Mouse (Mus musculus): Measurements from ENCODE around the gene A930033H14Rik. TPM values are rescaled to one million over a fixed set of nuclear protein-coding genes. Genes with fewer than 3 reads are reported as not detected.

The A930033H14Rik gene
- polyA plus RNA-seq, 1 experiment from 2014 or later: 0.81 TPM

DNA sequence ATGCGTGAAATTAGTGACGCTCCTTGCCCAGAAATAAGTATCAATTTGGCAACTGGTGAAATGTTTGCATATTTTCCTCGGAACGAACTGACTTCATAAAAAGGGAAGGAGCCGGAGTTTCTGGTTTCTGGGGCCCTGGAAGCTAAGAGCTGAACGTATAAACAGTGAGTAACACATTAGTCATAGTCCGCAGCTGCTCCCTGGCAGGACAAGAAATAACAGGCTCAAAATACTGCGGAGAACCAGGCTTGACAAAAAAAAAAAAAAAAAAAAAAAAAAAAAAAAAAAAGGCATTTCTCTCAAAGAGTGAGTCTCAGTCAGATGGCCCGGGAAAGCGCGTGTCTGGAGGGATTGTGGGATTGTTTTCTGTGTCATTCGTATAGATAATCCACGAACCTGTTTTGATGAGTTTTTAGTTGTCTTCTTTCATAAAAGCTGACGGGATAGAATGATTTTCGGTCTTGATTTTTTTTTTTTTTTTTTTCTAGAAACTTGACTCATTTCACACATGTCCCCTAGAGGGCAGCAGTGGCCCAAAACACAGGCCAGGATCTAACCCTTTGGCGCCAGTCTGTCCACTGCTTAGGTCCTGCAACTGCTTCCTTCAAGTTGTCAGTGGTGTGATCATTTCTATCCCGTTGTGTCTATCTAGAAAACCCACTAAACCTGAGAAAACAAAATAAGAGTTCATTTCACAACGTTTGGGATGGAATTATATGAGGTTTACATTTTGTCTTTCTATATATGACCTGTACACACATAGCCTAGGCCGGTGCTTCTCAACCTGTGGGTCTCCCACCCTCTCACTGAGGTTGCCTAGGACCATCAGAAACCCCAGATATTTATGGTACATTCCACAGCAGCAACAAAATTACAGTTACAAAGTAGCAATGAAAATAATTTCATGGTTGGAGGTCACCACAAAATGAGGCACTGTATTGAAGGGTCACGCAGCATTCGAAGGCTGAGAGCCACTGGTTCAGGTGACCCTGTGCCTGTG is 26.7 kb downstream of the A930033H14Rik start:
- H3K36me3 ChIP-seq: no peaks in the 10 kb centered on the region
- no peak for ATAC-seq
- no peak overlapping the region for H3K4me3 ChIP-seq
- 26% methylated on average over 21 of the region's 21 CpGs for WGBS (ENCODE audit: insufficient replicate concordance)
- H3K27me3 ChIP-seq (replicated peaks): no peaks in the 10 kb centered on the region
- H3K4me1 ChIP-seq: no peaks in the 10 kb centered on the region
- no peaks in the 10 kb centered on the region for H3K9me3 ChIP-seq (replicated peaks)
- H3K4me2 ChIP-seq: 0 out of 2 replicates have a peak overlapping the region, but pooled peaks have one; percentile 18
- H3K9ac ChIP-seq: no peak overlapping the region
- H3K27ac ChIP-seq: no peak overlapping the region

DNA sequence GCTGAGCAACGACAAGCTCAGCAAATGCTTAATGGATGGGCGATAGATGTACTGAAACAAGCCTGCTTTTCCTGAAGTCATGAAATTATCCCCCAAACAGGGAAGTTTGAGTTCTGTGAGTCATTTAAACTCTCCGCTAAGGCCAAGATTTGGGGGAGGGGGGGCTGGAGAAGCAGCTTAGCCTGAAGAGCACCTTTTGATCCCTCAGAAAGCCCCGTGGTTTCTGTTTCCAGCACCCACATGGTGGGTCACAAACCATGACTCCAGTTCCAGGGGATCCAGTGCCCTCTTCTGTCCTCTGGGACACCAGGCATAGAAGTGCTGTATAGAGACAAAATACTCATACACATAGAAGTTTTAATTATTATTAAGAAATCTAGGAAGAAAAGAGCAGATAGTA is 27.5 kb downstream of the A930033H14Rik start:
- WGBS (ENCODE audit: insufficient replicate concordance): 70% methylated on average over 4 of the region's 4 CpGs
- Histone ChIP-seq H3K36me3 (no peaks in the 10 kb centered on the region), H3K9me3 (replicated peaks) (no peaks in the 10 kb centered on the region), H3K4me1 (no peaks in the 10 kb centered on the region), H3K4me2 (no peak overlapping the region), H3K9ac (no peak overlapping the region), H3K27ac (no peak overlapping the region), H3K27me3 (replicated peaks) (no peaks in the 10 kb centered on the region), H3K4me3 (no peak overlapping the region)
- ATAC-seq: no peak

DNA sequence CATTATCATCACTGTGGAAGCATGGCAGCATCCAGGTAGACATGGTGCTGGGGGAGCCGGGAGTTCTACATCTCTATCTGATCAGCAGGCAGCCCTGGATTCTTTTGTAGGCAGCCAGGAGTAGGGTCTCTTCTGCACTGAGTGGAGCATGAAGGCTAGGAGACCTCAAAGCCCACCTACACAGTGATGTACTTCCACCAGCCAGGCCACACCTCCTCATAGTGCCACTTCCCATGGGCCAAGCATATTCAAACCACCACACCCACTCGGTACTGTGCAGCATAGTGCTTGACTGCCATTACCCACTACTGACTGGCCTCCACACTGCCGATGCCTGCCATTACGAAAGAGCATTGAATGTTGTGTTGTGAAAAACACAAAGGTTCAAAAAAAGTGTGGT is 28.0 kb downstream of the A930033H14Rik start:
- H3K4me1 ChIP-seq: no peaks in the 10 kb centered on the region
- H3K27me3 ChIP-seq (replicated peaks): no peaks in the 10 kb centered on the region
- no peak for ATAC-seq
- no peak overlapping the region for H3K9ac ChIP-seq
- 82% methylated on average over 4 of the region's 4 CpGs for WGBS (ENCODE audit: insufficient replicate concordance)
- no peak overlapping the region for H3K27ac ChIP-seq
- H3K4me3 ChIP-seq: no peak overlapping the region
- H3K36me3 ChIP-seq: no peaks in the 10 kb centered on the region
- H3K9me3 ChIP-seq (replicated peaks): no peaks in the 10 kb centered on the region
- H3K4me2 ChIP-seq: no peak overlapping the region

DNA sequence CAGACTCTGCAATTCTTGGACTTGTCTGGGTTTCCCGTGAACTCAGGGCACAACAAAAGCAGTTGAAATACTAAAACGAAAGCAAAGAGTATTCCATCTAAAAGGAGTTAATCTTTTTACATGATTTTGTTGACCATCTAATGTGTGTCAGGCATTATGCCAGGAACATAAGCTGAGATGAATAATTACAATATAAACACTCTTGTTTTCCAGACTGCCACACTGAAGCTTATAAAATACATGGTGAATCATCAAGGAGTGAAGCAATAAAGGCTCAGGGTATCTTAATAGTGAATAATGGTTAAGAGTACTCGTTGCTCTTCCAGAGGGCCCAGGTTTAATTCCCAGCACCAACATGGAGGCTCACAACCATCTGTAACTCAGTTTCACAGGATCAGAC is 31.9 kb downstream of the A930033H14Rik start:
- H3K36me3 ChIP-seq: no peaks in the 10 kb centered on the region
- no peaks in the 10 kb centered on the region for H3K27me3 ChIP-seq (replicated peaks)
- H3K4me1 ChIP-seq: no peaks in the 10 kb centered on the region
- no peak overlapping the region for H3K9ac ChIP-seq
- H3K27ac ChIP-seq: no peak overlapping the region
- H3K9me3 ChIP-seq (replicated peaks): 0 out of 2 replicates have a peak, but pooled peaks cover 5% of the 10 kb centered on the region
- 55% methylated on average over 3 of the region's 3 CpGs for WGBS (ENCODE audit: insufficient replicate concordance)
- no peak overlapping the region for H3K4me2 ChIP-seq
- no peak overlapping the region for H3K4me3 ChIP-seq
- no peak for ATAC-seq

DNA sequence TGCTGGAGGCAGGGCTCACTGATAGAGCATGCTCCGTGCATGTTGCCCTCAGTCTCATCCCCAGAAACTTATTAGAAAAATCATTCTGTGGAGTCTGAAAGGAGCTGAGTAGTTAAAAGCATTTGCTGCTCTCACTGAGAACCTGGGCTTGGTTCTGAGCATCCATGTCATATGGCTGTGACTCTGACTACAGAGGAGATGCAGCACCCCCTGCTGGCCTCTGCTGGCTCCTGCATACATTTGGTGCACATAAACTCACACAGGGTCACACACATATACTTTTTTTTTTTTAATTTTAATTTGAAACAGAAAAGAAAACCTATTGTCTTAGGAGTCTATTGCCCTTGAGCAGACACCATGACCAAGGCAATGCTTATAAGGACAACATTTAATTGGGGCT is 33.6 kb downstream of the A930033H14Rik start:
- Histone ChIP-seq H3K9ac (no peak overlapping the region), H3K4me3 (no peak overlapping the region), H3K36me3 (no peaks in the 10 kb centered on the region), H3K27ac (no peak overlapping the region), H3K9me3 (replicated peaks) (0 out of 2 replicates have a peak, but pooled peaks cover 5% of the 10 kb centered on the region), H3K4me1 (no peaks in the 10 kb centered on the region), H3K27me3 (replicated peaks) (no peaks in the 10 kb centered on the region), H3K4me2 (no peak overlapping the region)
- WGBS (ENCODE audit: insufficient replicate concordance): 67% methylated on average over 1 of the region's 1 CpGs
- ATAC-seq: no peak

DNA sequence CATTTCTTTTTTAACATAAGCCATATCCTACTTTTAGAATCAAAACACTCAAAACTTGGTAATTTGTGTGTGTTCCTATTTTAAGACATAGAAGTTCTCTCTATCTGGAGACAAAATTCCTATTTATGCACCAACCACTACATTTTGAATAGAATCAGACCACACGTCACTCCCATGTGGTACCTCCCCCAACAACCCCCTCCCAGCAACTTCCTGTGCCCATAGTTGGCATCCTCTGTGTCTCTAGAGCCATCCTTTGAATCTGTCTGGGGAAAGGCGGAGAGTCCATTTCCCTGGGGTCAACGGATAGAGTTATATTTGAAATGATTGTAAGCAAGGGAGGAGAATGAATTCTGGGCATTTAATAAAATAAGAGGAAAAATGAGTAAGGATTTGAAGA is 36.8 kb downstream of the A930033H14Rik start:
- no peak overlapping the region for H3K9ac ChIP-seq
- H3K9me3 ChIP-seq (replicated peaks): 0 out of 2 replicates have a peak, but pooled peaks cover 5% of the 10 kb centered on the region
- H3K4me2 ChIP-seq: no peak overlapping the region
- no peak for ATAC-seq
- H3K27me3 ChIP-seq (replicated peaks): no peaks in the 10 kb centered on the region
- no peak overlapping the region for H3K4me3 ChIP-seq
- H3K4me1 ChIP-seq: no peaks in the 10 kb centered on the region
- no peaks in the 10 kb centered on the region for H3K36me3 ChIP-seq
- 56% methylated on average over 3 of the region's 3 CpGs for WGBS (ENCODE audit: insufficient replicate concordance)
- no peak overlapping the region for H3K27ac ChIP-seq

DNA sequence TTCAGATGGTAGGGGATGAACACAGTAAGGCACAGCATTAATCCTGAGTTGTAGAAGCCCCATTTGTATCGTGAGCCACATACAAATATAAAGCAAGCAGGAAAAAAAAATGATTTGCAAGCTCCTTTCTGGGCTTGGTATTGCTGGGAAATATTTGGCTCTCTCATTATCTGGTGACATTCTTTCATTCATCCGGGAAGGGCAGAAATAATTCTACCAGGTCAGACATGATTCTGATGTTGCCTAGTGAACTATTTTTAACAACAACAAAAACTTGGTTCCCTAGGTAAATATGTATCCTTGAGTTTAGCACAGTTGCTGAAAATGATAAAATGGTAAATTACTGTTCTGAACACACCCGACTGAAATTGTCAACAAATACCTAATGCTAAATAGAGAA is 40.5 kb downstream of the A930033H14Rik start:
- Histone ChIP-seq H3K27me3 (replicated peaks) (no peaks in the 10 kb centered on the region), H3K27ac (no peak overlapping the region), H3K4me2 (no peak overlapping the region), H3K36me3 (no peaks in the 10 kb centered on the region), H3K9ac (no peak overlapping the region), H3K4me3 (no peak overlapping the region), H3K4me1 (no peaks in the 10 kb centered on the region), H3K9me3 (replicated peaks) (no peaks in the 10 kb centered on the region)
- WGBS (ENCODE audit: insufficient replicate concordance): 58% methylated on average over 3 of the region's 3 CpGs
- ATAC-seq: no peak

DNA sequence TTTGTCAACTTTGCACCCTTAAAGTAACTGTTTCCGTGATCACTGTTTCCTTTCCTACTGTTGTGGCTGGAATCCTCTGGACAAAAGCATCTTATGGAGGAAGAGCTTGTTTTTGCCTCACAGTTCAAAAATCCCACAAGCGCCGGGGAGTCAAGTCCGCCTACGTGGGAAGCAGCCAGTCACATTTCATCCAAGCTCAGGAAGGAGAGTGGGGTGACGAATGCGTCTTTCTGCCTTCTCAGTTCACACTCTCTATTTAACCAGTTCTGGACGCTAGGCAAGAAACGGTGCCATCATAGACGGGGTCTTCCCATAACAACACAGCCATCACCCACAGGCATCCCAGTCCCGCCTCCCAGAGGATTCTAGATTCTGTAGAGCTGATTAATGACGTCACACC is 46.4 kb downstream of the A930033H14Rik start:
- no peaks in the 10 kb centered on the region for H3K4me1 ChIP-seq
- H3K9me3 ChIP-seq (replicated peaks): no peaks in the 10 kb centered on the region
- H3K27ac ChIP-seq: no peak overlapping the region
- WGBS (ENCODE audit: insufficient replicate concordance): 68% methylated on average over 12 of the region's 12 CpGs
- H3K4me3 ChIP-seq: no peak overlapping the region
- ATAC-seq: no peak
- no peaks in the 10 kb centered on the region for H3K27me3 ChIP-seq (replicated peaks)
- H3K4me2 ChIP-seq: no peak overlapping the region
- H3K9ac ChIP-seq: no peak overlapping the region
- no peaks in the 10 kb centered on the region for H3K36me3 ChIP-seq

DNA sequence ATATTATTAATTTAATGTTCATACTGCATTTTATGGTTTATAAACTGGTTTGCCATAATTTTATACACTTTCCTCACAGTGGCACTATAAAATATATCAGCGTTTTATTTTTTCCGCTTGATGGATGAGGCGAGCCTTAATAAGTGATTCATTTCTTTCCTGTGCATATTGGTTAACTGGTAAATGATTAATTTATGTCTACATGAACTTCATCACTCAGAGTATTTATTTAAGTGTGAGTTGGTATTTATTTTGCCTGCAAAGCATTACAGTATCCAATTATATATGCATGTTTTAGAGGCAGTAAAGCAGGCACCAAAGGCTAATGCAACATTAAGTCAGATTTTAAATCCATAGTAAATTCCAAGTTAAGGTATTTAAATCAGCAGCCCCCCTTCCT is 47.1 kb downstream of the A930033H14Rik start:
- H3K4me2 ChIP-seq: no peak overlapping the region
- H3K4me1 ChIP-seq: no peaks in the 10 kb centered on the region

DNA sequence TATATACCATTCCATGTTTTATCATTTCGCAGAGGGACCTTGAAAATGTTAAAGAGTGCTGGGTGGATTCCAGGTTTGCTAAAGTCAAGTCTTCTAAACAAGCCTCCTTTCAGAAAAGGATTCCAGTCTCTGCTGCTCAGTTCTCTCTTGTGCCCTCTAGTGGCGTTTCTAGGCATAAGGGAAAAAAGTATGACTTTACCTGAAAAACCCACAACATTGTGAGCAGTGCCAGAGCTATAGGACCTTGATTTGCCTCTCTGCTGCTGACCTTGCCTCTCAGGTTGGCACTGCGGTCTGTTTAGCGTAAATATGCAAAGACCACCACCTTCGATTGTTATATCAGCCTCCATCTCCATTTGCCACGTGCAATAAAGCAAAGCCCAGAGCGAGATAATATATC is 47.8 kb downstream of the A930033H14Rik start:
- no peak overlapping the region for H3K27ac ChIP-seq
- H3K4me1 ChIP-seq: no peaks in the 10 kb centered on the region
- no peak overlapping the region for H3K4me2 ChIP-seq
- no peak overlapping the region for H3K4me3 ChIP-seq
- no peaks in the 10 kb centered on the region for H3K9me3 ChIP-seq (replicated peaks)
- H3K27me3 ChIP-seq (replicated peaks): no peaks in the 10 kb centered on the region
- no peak for ATAC-seq
- no peaks in the 10 kb centered on the region for H3K36me3 ChIP-seq
- H3K9ac ChIP-seq: no peak overlapping the region
- 45% methylated on average over 7 of the region's 7 CpGs for WGBS (ENCODE audit: insufficient replicate concordance)

More for the DNA sequence above, 47.1 kb downstream of the A930033H14Rik start:
- WGBS (ENCODE audit: insufficient replicate concordance): 69% methylated on average over 3 of the region's 3 CpGs
- no peak overlapping the region for H3K27ac ChIP-seq
- H3K4me3 ChIP-seq: no peak overlapping the region
- no peaks in the 10 kb centered on the region for H3K36me3 ChIP-seq
- H3K9me3 ChIP-seq (replicated peaks): no peaks in the 10 kb centered on the region
- H3K9ac ChIP-seq: no peak overlapping the region
- no peaks in the 10 kb centered on the region for H3K27me3 ChIP-seq (replicated peaks)
- ATAC-seq: no peak

DNA sequence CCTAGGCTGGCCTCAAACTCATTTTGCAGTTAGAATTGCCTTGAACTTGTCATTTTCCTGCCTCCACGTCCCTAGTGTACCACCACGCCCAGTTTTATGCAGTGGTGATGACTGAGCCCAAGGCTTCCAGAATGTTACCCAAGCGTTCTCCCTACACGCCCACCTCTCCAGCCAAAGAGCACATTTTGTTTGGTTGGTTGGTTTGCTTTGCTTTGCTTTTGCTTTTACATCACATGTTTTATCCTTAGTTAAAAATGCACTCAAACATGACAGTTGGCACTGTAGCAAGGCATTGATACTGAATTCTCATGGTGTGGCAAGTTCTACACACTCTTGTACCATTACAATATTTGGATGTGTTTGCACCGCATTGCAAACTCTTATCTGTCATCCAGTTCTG is 49.7 kb downstream of the A930033H14Rik start:
- Histone ChIP-seq H3K9ac (no peak overlapping the region), H3K4me2 (no peak overlapping the region), H3K9me3 (replicated peaks) (no peaks in the 10 kb centered on the region), H3K4me1 (no peaks in the 10 kb centered on the region), H3K27me3 (replicated peaks) (no peaks in the 10 kb centered on the region), H3K27ac (no peak overlapping the region), H3K36me3 (no peaks in the 10 kb centered on the region), H3K4me3 (no peak overlapping the region)
- WGBS (ENCODE audit: insufficient replicate concordance): 65% methylated on average over 5 of the region's 5 CpGs
- ATAC-seq: no peak

DNA sequence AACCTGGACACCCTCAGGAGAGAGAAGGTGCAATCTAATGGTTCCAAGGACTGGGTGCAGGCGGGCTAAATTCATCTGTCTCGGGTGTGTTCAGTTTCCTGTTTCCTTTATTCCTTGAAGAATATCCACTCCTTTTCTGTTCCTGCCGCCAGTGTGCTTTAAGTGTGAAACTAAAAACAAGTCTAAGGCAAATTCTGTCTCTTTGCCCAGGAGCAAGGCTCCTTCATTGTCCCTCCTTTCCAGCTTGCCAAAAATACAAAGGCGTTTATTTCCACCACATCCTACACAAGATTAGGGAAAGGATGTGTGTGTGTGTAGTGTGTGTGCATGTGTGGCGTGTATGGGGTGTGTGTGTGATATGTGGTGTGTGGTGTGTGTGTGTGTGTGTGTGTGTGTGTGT is 50.3 kb downstream of the A930033H14Rik start:
- no peak overlapping the region for H3K4me3 ChIP-seq
- 57% methylated on average over 5 of the region's 5 CpGs for whole genome bisulfite sequencing (ENCODE audit: insufficient replicate concordance)
- no peaks in the 10 kb centered on the region for H3K36me3 ChIP-seq
- no peaks in the 10 kb centered on the region for H3K9me3 ChIP-seq (replicated peaks)
- no peaks in the 10 kb centered on the region for H3K4me1 ChIP-seq
- no peaks in the 10 kb centered on the region for H3K27me3 ChIP-seq (replicated peaks)
- ATAC-seq: no peak
- H3K9ac ChIP-seq: no peak overlapping the region
- H3K27ac ChIP-seq: no peak overlapping the region
- no peak overlapping the region for H3K4me2 ChIP-seq

Data from liver, embryonic 12.5 days (tissue).